Mouse (Mus musculus) kidney, embryonic 16.5 days (tissue): Measurements from ENCODE around the gene Pdlim1. TPM values are rescaled to one million over a fixed set of nuclear protein-coding genes. Genes with fewer than 3 reads are reported as not detected.
A peak's percentile ranks its signal among the peaks of the same experiment; 100 is the strongest.

Experiments
- ATAC-seq: fragments of 200-750 bp; cut with Nextera tagmentation; 2 replicates; pipeline ENCODE4 v1.8.0; 2017; ENCODE audit warnings: moderate TSS enrichment; ENCODE audit not compliant: low FRiP score, low TSS enrichment
- H3K27ac ChIP-seq: fragments of 300-500 bp; sonication (generic); 2 replicates; pipeline ENCODE4 v1.5.1; 2014; ENCODE audit warnings: low read length
- H3K27me3 ChIP-seq: fragments of 300-500 bp; sonication (generic); 2 replicates; pipeline ENCODE4 v1.6.1; 2014; ENCODE audit warnings: low read length, control low read depth, mixed read lengths; ENCODE audit not compliant: insufficient read depth
- H3K36me3 ChIP-seq: fragments of 300-500 bp; sonication (generic); 2 replicates; pipeline ENCODE4 v1.6.1; 2014; ENCODE audit warnings: low read length, control low read depth, mixed read lengths; ENCODE audit not compliant: insufficient read depth
- H3K4me1 ChIP-seq: fragments of 300-500 bp; sonication (generic); 2 replicates; pipeline ENCODE4 v1.6.1; 2014; ENCODE audit warnings: low read length, control low read depth, mixed read lengths; ENCODE audit not compliant: insufficient read depth
- H3K4me2 ChIP-seq: fragments of 300-500 bp; sonication (generic); replicated peaks from 2 replicates; pipeline ENCODE4 v1.6.1; 2014; ENCODE audit warnings: low read depth, low read length
- H3K4me3 ChIP-seq: fragments of 300-500 bp; sonication (generic); 2 replicates; pipeline ENCODE4 v1.5.1; 2014; ENCODE audit warnings: mild to moderate bottlenecking, low read length
- H3K9ac ChIP-seq: fragments of 300-500 bp; sonication (generic); replicated peaks from 2 replicates; pipeline ENCODE4 v1.6.1; 2014; ENCODE audit warnings: low read length
- H3K9me3 ChIP-seq: fragments of 300-500 bp; sonication (generic); 2 replicates; pipeline ENCODE4 v1.6.1; 2016; ENCODE audit warnings: low read length, control low read depth
- WGBS: fragments of 180-500 bp; shearing (Covaris S2); extraction: QIAGEN DNeasy Blood & Tissue Kit; methylation state at CpG from one replicate; pipeline ENCODE4 v1.1.7; 2014; 5-methylcytosine and 5-hydroxymethylcytosine counted together
- polyA plus RNA-seq: library from polyadenylated mRNA; unstranded; fragments of >200 nt; fragmentation: Nextera tagmentation; extraction: Ambion mirVana; gene quantifications from 2 replicates; pipeline ENCODE4 v1.2.1, GENCODE M21; 2015

Pdlim1 gene
- polyA plus RNA-seq, 1 experiment from 2014 or later: 39.5 TPM

- ATAC-seq: no peak
- Histone ChIP-seq H3K36me3 (peaks cover 5% of the 10 kb centered on the region; the same call in 1 of the 2 replicates), H3K4me3 (no peak overlapping the region), H3K9me3 (no peaks in the 10 kb centered on the region), H3K9ac (no peak overlapping the region), H3K4me1 (0 out of 2 replicates have a peak, but pooled peaks cover 3% of the 10 kb centered on the region), H3K4me2 (no peak overlapping the region), H3K27ac (no peak overlapping the region), H3K27me3 (no peaks in the 10 kb centered on the region)
- 81% methylated on average over 6 of the region's 6 CpGs for WGBS
Observed at GRCm38 (mm10) chr19:40290099-40290724, 18.6 kb upstream of the Pdlim1 start.

- no peaks in the 10 kb centered on the region for H3K36me3 ChIP-seq
- no peak overlapping the region for H3K9ac ChIP-seq
- H3K27me3 ChIP-seq: no peaks in the 10 kb centered on the region
- ATAC-seq: no peak
- 84% methylated on average over 9 of the region's 9 CpGs for WGBS
- no peaks in the 10 kb centered on the region for H3K9me3 ChIP-seq
- 0 out of 2 replicates have a peak, but pooled peaks cover 3% of the 10 kb centered on the region for H3K4me1 ChIP-seq
- no peak overlapping the region for H3K27ac ChIP-seq
- no peak overlapping the region for H3K4me2 ChIP-seq
- no peak overlapping the region for H3K4me3 ChIP-seq
Observed at GRCm38 (mm10) chr19:40288415-40288814, 16.8 kb upstream of the Pdlim1 start.

- Histone ChIP-seq H3K27me3 (no peaks in the 10 kb centered on the region), H3K36me3 (no peaks in the 10 kb centered on the region), H3K9ac (no peak overlapping the region), H3K27ac (no peak overlapping the region), H3K4me2 (no peak overlapping the region), H3K9me3 (no peaks in the 10 kb centered on the region), H3K4me1 (no peaks in the 10 kb centered on the region), H3K4me3 (no peak overlapping the region)
- ATAC-seq: no peak
- 84% methylated on average over 2 of the region's 2 CpGs for WGBS
Observed at GRCm38 (mm10) chr19:40284704-40285103, 13.1 kb upstream of the Pdlim1 start.

- Histone ChIP-seq H3K9ac (no peak overlapping the region), H3K27me3 (no peaks in the 10 kb centered on the region), H3K4me1 (no peaks in the 10 kb centered on the region), H3K4me3 (no peak overlapping the region), H3K9me3 (no peaks in the 10 kb centered on the region), H3K4me2 (no peak overlapping the region), H3K36me3 (no peaks in the 10 kb centered on the region), H3K27ac (no peak overlapping the region)
- WGBS: 59% methylated on average over 2 of the region's 2 CpGs
- ATAC-seq: no peak
Observed at GRCm38 (mm10) chr19:40283415-40283814, 11.8 kb upstream of the Pdlim1 start.

GRCm38 (mm10) chr19:40278372-40279023, 6.9 kb upstream of the Pdlim1 start:
- Histone ChIP-seq H3K36me3 (no peaks in the 10 kb centered on the region), H3K9me3 (peaks cover 4% of the 10 kb centered on the region), H3K27me3 (no peaks in the 10 kb centered on the region), H3K4me2 (no peak overlapping the region), H3K4me1 (no peaks in the 10 kb centered on the region), H3K4me3 (no peak overlapping the region), H3K27ac (no peak overlapping the region), H3K9ac (no peak overlapping the region)
- ATAC-seq: no peak
- 68% methylated on average over 8 of the region's 8 CpGs for WGBS

- Histone ChIP-seq H3K36me3 (no peaks in the 10 kb centered on the region), H3K27me3 (no peaks in the 10 kb centered on the region), H3K4me3 (no peak overlapping the region), H3K4me1 (no peaks in the 10 kb centered on the region), H3K9ac (no peak overlapping the region), H3K4me2 (no peak overlapping the region), H3K27ac (no peak overlapping the region), H3K9me3 (peaks cover 4% of the 10 kb centered on the region)
- ATAC-seq: no peak
- WGBS: 88% methylated on average over 8 of the region's 8 CpGs
Observed at GRCm38 (mm10) chr19:40277494-40277893, 5.9 kb upstream of the Pdlim1 start.

- Histone ChIP-seq H3K9ac (no peak overlapping the region), H3K36me3 (no peaks in the 10 kb centered on the region), H3K27me3 (peaks cover 5% of the 10 kb centered on the region; the same call in 1 of the 2 replicates), H3K9me3 (peaks cover 4% of the 10 kb centered on the region), H3K27ac (no peak overlapping the region), H3K4me3 (no peak overlapping the region), H3K4me1 (peaks cover 2% of the 10 kb centered on the region), H3K4me2 (no peak overlapping the region)
- WGBS: 83% methylated on average over 14 of the region's 14 CpGs
- no peak for ATAC-seq
Observed at GRCm38 (mm10) chr19:40275401-40276188, 4.0 kb upstream of the Pdlim1 start.

GRCm38 (mm10) chr19:40272674-40273073, 1.0 kb upstream of the Pdlim1 start:
- Histone ChIP-seq H3K9me3 (peaks cover 4% of the 10 kb centered on the region), H3K27ac (no peak overlapping the region), H3K4me2 (no peak overlapping the region), H3K36me3 (no peaks in the 10 kb centered on the region), H3K4me1 (peaks cover 7% of the 10 kb centered on the region), H3K27me3 (peaks cover 21% of the 10 kb centered on the region; the same call in 1 of the 2 replicates), H3K4me3 (no peak overlapping the region), H3K9ac (no peak overlapping the region)
- WGBS: 54% methylated on average over 13 of the region's 13 CpGs
- ATAC-seq: no peak

- Histone ChIP-seq H3K4me1 (peaks cover 7% of the 10 kb centered on the region), H3K4me2 (peak overlapping the region; percentile 97), H3K4me3 (peak overlapping the region; percentile 69), H3K9me3 (no peaks in the 10 kb centered on the region), H3K27ac (no peak overlapping the region), H3K36me3 (no peaks in the 10 kb centered on the region), H3K27me3 (peaks cover 21% of the 10 kb centered on the region; the same call in 1 of the 2 replicates), H3K9ac (peak overlapping the region; percentile 74)
- peak; percentile 62 for ATAC-seq
- WGBS: 9% methylated on average over 62 of the region's 63 CpGs
Observed at GRCm38 (mm10) chr19:40270351-40271307, 1.0 kb downstream of the Pdlim1 start.
